Mouse (Mus musculus) heart, embryonic 16.5 days (tissue): ENCODE results near the gene Arhgef10l. TPM values are rescaled to one million over a fixed set of nuclear protein-coding genes. Genes with fewer than 3 reads are reported as not detected.

Experiments used
- ATAC-seq: fragments of 200-750 bp; cut with Nextera tagmentation; replicated peaks from 2 replicates; pipeline ENCODE4 v1.8.0; 2017; ENCODE audit warnings: moderate number of reproducible peaks; ENCODE audit not compliant: insufficient read depth, low FRiP score; ENCODE audit errors: extremely low read depth
- H3K27ac ChIP-seq: fragments of 300-500 bp; sonication (generic); 2 replicates; pipeline ENCODE4 v1.5.1; 2014; ENCODE audit warnings: mild to moderate bottlenecking, low read length, control low read depth, moderate library complexity
- H3K27me3 ChIP-seq: fragments of 300-500 bp; sonication (generic); 2 replicates; pipeline ENCODE4 v1.6.1; 2014; ENCODE audit warnings: low read length, mixed read lengths; ENCODE audit not compliant: control insufficient read depth, insufficient read depth
- H3K36me3 ChIP-seq: fragments of 300-500 bp; sonication (generic); 2 replicates; pipeline ENCODE4 v1.6.1; 2014; ENCODE audit not compliant: control insufficient read depth, insufficient read depth
- H3K4me1 ChIP-seq: fragments of 300-500 bp; sonication (generic); 2 replicates; pipeline ENCODE4 v1.6.1; 2014; ENCODE audit warnings: low read length, mixed read lengths; ENCODE audit not compliant: control insufficient read depth, insufficient read depth
- H3K4me2 ChIP-seq: fragments of 300-500 bp; sonication (generic); 2 replicates; pipeline ENCODE4 v1.6.1; 2014; ENCODE audit warnings: low read depth, mild to moderate bottlenecking, control low read depth, low read length
- H3K4me3 ChIP-seq: fragments of 300-500 bp; sonication (generic); 2 replicates; pipeline ENCODE4 v1.5.1; 2014; ENCODE audit warnings: mild to moderate bottlenecking, control low read depth, low read length
- H3K9ac ChIP-seq: fragments of 300-500 bp; sonication (generic); 2 replicates; pipeline ENCODE4 v1.6.1; 2014; ENCODE audit warnings: low read length, control low read depth
- H3K9me3 ChIP-seq: fragments of 300-500 bp; sonication (generic); replicated peaks from 2 replicates; pipeline ENCODE4 v1.6.1; 2016; ENCODE audit warnings: low read length; ENCODE audit not compliant: control insufficient read depth
- WGBS: fragments of 180-500 bp; shearing (Covaris S2); extraction: QIAGEN DNeasy Blood & Tissue Kit; methylation state at CpG from one replicate; pipeline ENCODE4 v1.1.7; 2014; 5-methylcytosine and 5-hydroxymethylcytosine counted together
- polyA plus RNA-seq: library from polyadenylated mRNA; unstranded; fragments of >200 nt; fragmentation: Nextera tagmentation; extraction: Ambion mirVana; gene quantifications from 2 replicates; pipeline ENCODE4 v1.2.1, GENCODE M21; 2015

Arhgef10l gene
- polyA plus RNA-seq, 1 experiment from 2014 or later: 18.6 TPM

DNA sequence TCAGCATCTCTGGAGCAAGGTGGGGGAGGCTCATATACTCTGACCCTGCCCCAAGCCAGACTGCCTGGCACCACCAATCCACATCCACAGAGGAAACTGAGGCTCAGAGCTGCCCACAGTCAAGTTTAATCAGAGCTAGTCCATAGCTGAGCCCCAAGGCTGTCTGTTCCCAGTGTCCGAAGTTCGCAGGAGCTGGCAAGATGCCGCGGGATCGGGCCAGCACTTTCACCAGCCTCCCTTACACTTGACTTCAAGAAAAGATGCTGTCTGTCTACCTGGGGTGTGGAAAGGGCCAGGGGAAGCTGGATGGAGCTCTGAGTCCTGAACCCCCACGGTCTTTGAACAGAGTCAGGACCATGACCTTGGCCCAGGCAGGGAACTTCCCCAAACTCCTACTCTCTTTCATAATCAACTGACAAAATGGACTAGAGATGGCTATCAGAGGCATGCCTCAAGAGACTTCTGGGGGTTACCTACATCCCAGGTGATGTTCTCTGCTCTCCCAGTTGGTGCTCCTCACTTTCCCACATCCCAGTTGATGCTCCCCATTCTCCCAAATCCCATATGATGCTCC lies 34.4 kb downstream of the Arhgef10l start:
- H3K4me2 ChIP-seq: no peak overlapping the region
- H3K4me1 ChIP-seq: peaks cover 22% of the 10 kb centered on the region

DNA sequence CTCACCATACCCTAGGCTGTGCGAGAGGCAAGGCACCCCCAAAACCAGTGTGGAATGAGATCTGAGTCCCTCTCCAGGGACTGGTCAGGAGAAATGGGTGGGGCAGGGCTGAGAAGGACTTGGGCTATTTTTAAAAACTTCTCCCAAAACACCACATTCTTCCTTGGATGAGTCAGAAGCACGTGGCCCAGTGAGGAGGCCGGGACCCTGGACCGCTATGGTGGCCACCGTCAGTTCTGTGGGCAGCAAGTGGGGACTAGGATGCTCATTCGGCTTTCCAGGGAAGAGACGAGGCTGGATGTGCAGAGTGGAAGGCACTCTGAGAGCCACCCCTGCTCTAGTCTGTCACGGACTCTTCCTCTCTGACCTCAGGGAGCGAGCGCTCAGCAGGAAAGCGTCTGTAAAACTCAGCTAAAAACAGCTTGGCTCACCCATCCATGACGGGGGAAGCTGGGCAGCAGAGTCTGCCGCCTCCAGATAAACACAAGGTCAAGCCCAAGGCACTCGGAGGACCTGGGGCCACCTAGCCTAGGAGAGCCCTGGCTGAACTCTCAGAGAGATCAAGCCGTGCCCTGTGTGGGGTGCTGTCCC lies 35.1 kb downstream of the Arhgef10l start:
- H3K9me3 ChIP-seq: no peaks in the 10 kb centered on the region
- peak overlapping the region; percentile 40 for H3K4me2 ChIP-seq
- peak overlapping the region; percentile 76 for H3K27ac ChIP-seq
- H3K9ac ChIP-seq: peak overlapping the region; percentile 27
- 17% methylated on average over 15 of the region's 15 CpGs for WGBS
- H3K4me3 ChIP-seq: 0 out of 2 replicates have a peak overlapping the region, but pooled peaks have one; percentile 1
- H3K36me3 ChIP-seq: no peaks in the 10 kb centered on the region
- peak; percentile 26 for ATAC-seq
- peaks cover 24% of the 10 kb centered on the region for H3K4me1 ChIP-seq
- H3K27me3 ChIP-seq: no peaks in the 10 kb centered on the region

More for the DNA sequence above, 34.4 kb downstream of the Arhgef10l start:
- H3K27me3 ChIP-seq: no peaks in the 10 kb centered on the region
- peak overlapping the region; percentile 76 for H3K27ac ChIP-seq
- no peaks in the 10 kb centered on the region for H3K9me3 ChIP-seq
- no peaks in the 10 kb centered on the region for H3K36me3 ChIP-seq
- WGBS: 73% methylated on average over 6 of the region's 6 CpGs
- ATAC-seq: no peak
- H3K4me3 ChIP-seq: no peak overlapping the region
- H3K9ac ChIP-seq: peak overlapping the region; percentile 27

DNA sequence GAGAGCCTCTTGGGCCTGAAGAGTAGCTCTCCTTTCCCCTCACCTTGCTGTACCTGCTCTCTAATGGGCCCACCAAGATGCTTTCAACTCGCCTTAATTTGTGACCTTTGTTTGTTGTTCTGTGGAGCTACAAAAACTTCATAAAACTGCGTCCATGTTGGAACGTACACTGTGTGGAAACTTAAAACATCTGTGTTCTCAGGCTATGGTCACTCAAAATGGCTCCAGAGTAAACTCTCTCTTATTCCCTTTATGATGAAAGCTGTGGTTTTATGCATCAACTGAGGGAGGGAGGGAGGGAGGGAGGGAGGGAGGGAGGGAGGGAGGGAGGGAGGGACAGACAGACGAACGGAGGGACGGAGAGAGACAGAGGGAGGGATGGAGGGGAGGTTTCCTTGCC lies 35.7 kb downstream of the Arhgef10l start:
- Histone ChIP-seq H3K9me3 (no peaks in the 10 kb centered on the region), H3K36me3 (no peaks in the 10 kb centered on the region), H3K4me1 (peaks cover 25% of the 10 kb centered on the region), H3K4me3 (no peak overlapping the region), H3K27me3 (no peaks in the 10 kb centered on the region), H3K4me2 (no peak overlapping the region), H3K27ac (peak overlapping the region; percentile 76), H3K9ac (no peak overlapping the region)
- WGBS: 56% methylated on average over 6 of the region's 6 CpGs
- ATAC-seq: no peak

DNA sequence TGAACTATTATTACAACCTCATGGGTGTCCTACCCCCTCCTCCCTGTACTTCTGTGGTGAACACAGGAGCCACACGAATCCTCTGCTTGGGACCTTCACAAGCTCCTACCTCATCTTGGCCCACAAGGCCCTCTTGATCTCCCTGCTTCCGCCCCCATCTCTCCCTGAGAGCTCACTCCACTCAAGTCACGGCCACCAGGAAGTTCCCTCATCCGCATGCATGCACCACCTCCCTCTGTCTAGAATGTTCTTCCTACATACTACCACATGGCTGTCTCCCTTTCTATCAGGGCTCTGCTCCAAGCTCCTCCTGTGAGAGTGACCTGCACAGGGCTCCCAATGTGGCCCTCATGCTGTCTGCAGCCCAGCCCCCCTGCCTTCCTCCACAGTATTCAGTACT lies 36.8 kb downstream of the Arhgef10l start:
- Histone ChIP-seq H3K9ac (no peak overlapping the region), H3K4me2 (no peak overlapping the region), H3K27me3 (no peaks in the 10 kb centered on the region), H3K4me1 (peaks cover 34% of the 10 kb centered on the region), H3K9me3 (no peaks in the 10 kb centered on the region), H3K36me3 (no peaks in the 10 kb centered on the region), H3K4me3 (no peak overlapping the region), H3K27ac (peak overlapping the region; percentile 37)
- 58% methylated on average over 4 of the region's 4 CpGs for WGBS
- no peak for ATAC-seq

DNA sequence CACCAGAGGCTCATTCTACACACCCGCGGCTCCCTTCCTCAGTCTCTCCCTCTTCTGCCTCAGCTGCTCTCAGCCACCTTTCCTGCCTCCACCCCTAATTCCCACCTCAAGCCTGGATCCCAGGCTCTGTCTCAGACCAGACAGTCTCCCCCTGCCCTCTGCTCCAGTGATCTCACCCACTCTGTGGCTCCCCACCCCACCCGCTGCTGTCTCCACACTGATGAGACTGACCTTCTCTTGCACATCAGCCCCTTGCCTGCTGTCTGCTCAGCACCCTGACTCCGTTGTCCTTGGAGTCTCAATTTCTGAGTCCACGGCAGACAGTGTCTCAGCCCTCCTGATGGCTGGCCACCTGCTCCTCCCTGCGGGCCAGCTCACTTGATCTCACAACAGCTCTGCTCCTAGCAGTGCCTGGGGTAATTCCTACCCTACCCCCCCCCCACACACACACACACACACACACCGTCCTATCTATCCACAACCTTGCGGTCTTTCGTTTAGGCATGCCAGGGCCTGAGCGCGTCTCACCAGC lies 37.3 kb downstream of the Arhgef10l start:
- H3K4me2 ChIP-seq: no peak overlapping the region
- H3K4me3 ChIP-seq: no peak overlapping the region
- H3K27me3 ChIP-seq: no peaks in the 10 kb centered on the region
- ATAC-seq: no peak
- H3K4me1 ChIP-seq: peaks cover 39% of the 10 kb centered on the region
- no peaks in the 10 kb centered on the region for H3K9me3 ChIP-seq
- H3K9ac ChIP-seq: no peak overlapping the region
- no peaks in the 10 kb centered on the region for H3K36me3 ChIP-seq
- 63% methylated on average over 11 of the region's 11 CpGs for WGBS
- H3K27ac ChIP-seq: no peak overlapping the region

DNA sequence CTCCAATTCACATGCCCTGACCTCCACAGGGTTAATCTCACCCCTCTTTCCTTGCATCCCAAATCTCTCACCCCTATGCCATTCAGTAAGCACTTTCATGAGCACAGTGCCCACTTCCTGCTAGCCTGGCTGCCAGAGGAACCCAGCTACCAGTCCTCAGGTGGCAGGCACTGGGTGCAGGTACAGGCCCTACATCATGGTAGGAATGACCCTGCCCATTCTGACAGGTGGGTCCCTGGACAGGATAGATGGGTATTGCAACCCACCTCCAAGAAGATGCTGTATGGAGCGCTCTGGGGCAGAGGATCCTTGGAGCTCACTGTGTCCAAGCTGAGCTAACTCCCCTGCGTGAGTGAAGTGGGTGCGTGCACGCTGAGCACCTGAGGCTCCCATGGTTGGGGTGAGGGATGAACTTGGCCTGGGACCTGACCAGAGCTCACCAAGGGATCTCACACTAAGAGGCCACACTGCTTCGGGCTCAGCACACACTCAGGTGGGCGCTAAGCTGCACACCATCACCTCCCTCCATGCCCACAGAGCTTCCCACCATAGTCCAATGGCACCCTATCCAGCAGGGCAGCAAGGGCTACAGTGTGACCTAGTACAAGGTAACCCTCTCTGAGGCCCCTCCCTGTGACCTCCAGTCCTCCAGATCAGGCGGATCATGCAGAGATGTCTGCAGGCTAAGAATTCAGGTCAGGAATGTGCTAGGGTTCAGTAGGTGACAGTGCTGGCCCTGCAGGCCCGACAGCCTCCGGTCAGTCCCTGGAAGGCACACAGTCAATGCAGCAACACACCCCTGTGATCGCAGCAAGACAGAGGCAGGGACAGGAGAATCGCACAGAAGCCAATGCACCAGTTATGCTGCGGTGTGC lies 39.9 kb downstream of the Arhgef10l start:
- Histone ChIP-seq H3K9me3 (no peaks in the 10 kb centered on the region), H3K4me3 (no peak overlapping the region), H3K27me3 (no peaks in the 10 kb centered on the region), H3K4me1 (peaks cover 43% of the 10 kb centered on the region), H3K27ac (peak overlapping the region; percentile 7; the same call in 1 of the 2 replicates), H3K36me3 (no peaks in the 10 kb centered on the region), H3K4me2 (no peak overlapping the region), H3K9ac (no peak overlapping the region)
- no peak for ATAC-seq
- 66% methylated on average over 12 of the region's 12 CpGs for WGBS

DNA sequence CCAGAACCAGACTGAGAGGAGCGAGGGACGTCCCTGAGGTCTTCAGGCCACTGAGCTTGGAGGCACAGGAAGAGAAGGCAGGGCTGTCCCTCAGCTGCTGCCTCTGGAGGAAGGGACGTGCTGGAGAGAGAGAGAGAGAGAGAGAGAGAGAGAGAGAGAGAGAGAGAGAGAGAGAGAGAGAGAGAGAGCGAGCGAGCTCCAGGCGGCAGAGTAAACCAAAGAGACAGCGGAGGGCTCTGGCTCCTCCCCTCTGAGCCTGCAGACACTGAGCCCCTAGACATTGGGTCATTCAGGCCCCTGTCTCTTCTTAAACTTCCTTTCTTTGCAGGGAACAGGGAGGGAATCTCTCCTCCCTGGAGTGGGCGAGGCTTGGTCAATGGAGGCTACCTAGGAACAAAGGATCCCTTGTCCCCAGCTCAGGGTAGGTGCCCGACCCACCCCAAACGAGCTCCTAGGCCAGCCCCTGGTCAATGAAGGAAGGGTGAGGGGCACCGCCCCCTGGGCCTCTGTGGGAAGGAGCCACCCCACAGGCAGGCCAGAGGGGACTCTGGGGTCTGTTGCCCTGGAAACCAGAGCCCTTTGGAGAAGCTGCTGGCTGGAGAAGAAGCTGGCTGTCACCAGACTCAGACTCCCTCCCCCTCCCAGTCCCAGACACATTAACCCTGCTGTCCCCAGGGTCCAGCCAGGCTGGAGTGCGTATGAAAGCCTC lies 41.2 kb downstream of the Arhgef10l start:
- peaks cover 37% of the 10 kb centered on the region for H3K4me1 ChIP-seq
- WGBS: 10% methylated on average over 9 of the region's 12 CpGs
- peak overlapping the region; percentile 52 for H3K9ac ChIP-seq
- ATAC-seq: peak; percentile 67
- peak overlapping the region; percentile 21 for H3K4me2 ChIP-seq
- no peaks in the 10 kb centered on the region for H3K36me3 ChIP-seq
- no peaks in the 10 kb centered on the region for H3K27me3 ChIP-seq
- no peaks in the 10 kb centered on the region for H3K9me3 ChIP-seq
- no peak overlapping the region; the same call in 1 of the 2 replicates for H3K4me3 ChIP-seq
- H3K27ac ChIP-seq: peak overlapping the region; percentile 89

DNA sequence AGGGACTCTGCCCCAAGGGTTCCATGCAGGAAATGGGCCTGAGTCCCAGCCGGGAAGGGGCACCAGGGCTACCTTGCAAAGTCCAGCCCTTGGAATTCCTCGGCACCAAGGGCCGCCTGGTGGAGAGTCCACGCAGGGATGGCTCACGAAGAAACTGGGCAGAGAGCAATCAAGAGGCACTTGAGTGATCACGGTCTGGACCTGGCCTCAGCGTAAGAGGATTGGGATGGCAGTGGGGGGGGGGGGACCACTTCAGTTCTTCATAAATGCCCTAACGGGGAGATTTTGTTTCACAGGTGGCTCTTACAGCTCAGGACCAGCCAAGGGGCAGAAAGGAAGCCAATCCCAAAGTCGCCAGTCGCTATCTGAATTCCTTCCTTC lies 41.7 kb downstream of the Arhgef10l start:
- H3K4me3 ChIP-seq: no peak overlapping the region
- no peaks in the 10 kb centered on the region for H3K27me3 ChIP-seq
- peak overlapping the region; percentile 21 for H3K4me2 ChIP-seq
- H3K36me3 ChIP-seq: no peaks in the 10 kb centered on the region
- 11% methylated on average over 10 of the region's 10 CpGs for WGBS
- peak overlapping the region; percentile 7 for H3K9ac ChIP-seq
- ATAC-seq: 0 out of 2 replicates have a peak, but pooled peaks have one; percentile 0
- H3K9me3 ChIP-seq: no peaks in the 10 kb centered on the region
- peaks cover 36% of the 10 kb centered on the region for H3K4me1 ChIP-seq
- H3K27ac ChIP-seq: peak overlapping the region; percentile 89
